Mouse (Mus musculus): ENCODE data around the gene Rhoc.
"Not testable (repeated sequence)": the region's sequence is repeated elsewhere in the genome, so short reads cannot be mapped to it uniquely, and the experiment has no call there.

The Rhoc gene

DNA sequence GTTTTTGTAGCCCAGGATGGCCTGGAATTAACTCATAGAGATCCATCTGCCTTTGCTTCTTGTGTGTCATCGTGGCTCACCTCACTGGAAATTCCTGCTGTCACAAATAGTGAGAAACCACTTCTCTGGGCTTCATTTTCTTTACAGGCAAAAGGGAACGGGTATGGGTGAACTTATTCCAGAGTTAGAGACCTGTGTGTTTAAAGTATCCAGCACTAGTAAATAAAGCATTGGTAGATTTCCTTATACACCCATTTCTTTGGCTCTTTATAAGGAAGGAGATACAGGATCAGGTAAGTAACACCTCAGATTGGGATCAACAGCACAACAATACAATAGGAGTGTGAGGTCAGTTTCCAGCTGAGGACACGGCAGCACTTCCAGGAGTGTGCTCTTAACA lies at the start of gene Rhoc:
TSS of gene Rhoc (plus strand) at position 301 of the 400 bp plus-strand sequence.
- no peak for DNase-seq

DNA sequence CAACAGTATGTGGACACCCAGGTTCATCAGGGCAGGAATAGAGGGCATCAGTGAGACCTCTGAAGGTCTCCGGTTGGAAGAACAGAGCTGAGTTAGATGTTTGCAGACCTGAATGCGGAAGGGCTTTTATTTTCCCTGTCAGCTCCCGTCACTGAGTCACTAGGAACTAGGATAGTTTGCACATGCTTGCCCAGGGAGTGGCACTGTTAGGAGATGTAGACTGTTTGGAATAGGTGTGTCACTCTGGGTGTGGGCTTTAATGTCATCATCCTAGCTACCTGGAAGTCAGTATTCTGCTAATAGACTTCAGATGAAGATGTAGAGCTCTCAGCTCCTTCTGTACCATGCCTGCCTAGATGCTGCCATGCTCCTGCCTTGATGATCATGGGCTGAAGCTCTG lies 46.2 kb upstream of the Rhoc start:
- no peak for DNase-seq

DNA sequence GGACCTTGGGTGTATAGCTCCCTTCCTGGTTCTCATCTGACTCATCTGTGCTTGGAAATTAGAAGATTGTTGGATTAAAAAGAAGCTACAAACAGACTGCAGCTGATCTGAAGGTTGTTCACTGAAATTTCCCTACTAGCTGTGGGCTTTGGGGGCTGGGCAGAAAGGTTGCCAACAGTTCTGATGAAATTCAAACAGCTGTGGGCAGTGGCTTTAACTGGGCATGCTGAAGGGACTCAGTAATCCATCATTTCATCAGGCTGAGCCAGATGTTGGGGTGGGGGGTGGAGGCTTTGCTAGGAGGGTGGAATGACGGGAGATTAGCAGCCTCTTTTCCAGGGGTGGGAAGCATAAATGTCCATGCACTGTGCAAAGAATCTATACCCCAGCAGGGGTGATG lies 45.0 kb upstream of the Rhoc start:
- no peak for DNase-seq

DNA sequence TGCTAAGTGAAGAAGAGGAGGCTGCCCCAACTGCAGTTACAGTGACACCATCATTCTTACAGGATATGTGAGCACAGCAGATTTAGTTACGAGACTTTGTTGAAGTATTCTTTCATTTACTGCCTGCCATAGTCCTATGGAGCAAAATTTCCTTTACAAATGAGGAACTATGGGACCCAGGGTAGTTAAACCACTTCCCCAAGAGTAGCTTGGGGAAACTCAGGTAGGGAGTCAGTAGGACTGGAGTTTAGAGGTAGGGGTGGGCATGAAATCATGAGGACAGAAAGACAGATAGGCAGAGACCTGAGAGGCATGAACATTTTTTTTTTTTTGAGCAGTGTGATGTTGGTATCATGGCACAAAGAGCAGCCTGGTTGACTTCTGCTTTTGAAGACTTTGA lies 44.3 kb upstream of the Rhoc start:
- no peak for DNase-seq

DNA sequence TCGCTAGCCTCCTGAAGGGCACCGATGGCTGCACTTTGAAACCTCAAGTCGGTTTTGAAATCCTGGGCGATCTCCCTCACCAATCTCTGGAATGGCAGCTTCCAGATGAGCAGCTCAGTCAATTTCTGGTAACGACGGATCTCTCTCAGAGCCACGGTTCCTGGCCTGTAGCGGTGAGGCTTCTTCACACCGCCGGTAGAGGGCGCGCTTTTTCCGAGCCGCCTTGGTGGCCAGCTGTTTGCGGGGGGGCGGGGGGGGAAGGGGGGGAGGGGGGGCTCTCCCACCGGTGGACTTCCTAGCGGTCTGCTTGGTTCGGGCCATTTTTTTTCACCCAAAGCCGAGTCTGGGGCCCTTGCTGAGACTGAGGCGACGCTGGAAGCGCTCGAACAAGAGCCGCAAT lies 35.3 kb upstream of the Rhoc start:
- not testable (repeated sequence) for DNase-seq

DNA sequence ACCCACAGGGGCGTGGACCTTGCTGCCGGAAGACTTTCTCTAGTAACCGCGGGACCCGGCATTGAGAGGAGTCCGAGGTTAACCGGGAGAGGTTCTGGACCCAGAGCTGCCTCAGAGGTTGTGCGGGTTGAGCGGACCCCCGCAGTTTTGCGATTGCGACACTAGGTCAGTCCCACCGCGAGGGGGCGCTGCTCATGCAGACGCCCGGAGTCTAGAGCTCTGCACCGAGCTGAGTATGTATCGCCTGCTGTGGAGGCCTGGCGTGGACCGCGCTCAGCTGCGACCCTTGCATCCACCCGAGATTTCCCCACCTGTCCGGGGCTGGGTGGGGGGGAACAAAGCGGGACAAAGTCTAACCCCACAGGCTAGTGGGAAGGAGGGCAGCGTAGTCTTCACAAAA lies 29.8 kb upstream of the Rhoc start:
- DNase-seq: peak; percentile 58

DNA sequence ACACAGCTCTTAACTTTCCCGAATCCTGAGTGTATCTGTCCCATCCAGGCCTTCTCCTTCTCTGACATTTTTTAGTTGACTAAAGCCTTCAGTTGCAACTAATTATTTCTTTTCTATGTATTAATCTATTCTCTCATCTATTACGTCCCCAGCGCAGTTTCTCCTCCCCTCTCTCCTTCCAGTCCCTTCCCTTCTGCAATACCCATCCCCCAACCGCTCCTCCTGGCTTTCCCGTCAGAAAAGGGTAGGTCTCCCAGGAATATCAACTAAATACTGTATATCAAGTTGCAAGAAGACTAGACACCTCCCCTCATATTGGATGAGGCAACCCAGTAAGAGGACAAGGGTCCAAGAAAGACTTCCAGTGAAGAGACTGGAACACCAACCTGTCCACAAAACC lies 29.3 kb upstream of the Rhoc start:
- DNase-seq: no peak

DNA sequence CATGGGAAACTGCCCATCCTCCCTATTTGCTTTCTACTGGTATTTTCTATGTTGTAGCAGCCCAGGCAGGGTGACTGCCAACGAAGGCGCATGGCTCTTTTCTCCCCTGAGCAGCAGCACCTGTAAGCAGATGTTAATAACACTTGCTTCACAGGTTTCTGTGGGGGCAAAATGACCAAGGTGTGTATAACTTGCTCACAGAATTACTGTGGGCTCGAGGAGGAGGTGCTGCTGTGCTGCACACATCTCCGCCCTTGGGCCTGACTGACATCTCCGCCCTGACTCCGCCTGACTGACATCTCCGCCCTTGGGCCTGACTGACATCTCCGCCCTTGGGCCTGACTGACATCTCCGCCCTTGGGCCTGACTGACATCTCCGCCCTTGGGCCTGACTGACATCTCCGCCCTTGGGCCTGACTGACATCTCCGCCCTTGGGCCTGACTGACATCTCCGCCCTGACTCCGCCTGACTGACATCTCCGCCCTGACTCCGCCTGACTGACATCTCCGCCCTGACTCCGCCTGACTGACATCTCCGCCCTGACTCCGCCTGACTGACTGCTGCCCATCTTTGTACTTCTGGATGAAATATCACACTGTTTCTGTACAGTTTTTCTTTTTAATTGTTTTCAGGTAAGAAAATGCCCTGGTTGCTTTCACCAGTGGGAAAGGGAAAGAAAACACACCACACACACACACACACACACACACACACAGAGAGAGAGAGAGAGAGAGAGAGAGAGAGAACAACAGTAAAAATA lies 25.9 kb upstream of the Rhoc start:
- DNase-seq: not testable (repeated sequence)

DNA sequence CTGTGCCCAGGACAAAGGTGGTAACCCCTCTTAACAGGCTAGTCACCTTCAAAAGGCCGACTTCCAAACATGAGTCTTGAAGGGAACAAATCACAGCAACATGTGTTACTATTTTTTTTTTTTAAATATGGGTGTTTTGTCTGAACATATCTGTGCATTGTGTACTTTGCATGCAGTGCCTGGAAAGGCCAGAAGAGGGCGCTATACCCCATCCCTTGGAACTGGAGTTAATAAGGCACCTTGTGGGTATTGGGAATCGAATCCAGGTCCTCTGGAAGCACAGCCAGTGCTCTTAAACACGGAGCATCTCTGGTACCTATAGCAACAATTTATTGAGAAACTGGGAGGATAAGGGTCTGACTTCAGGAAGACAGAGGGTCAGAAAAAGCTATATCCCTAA lies 23.2 kb upstream of the Rhoc start:
- no peak for DNase-seq

DNA sequence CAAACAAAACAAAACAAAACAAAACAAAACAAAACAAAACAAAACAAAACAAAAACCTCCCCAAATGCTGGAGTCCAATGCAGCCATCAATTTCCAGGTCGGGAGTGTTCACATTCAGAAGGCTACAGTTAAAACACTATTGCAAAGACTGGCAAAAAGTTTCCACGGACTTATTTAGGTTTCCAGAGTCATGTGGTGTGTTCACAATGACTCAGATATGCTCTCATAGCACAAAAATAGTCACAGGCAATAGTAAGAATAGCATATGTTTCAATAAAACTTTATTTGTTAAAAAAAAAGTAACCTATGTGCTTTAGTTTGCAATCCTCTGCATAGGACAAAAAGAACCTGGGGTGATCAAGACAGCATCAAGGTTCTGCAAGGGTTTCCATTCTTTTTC lies 21.0 kb upstream of the Rhoc start:
- DNase-seq: no peak

DNA sequence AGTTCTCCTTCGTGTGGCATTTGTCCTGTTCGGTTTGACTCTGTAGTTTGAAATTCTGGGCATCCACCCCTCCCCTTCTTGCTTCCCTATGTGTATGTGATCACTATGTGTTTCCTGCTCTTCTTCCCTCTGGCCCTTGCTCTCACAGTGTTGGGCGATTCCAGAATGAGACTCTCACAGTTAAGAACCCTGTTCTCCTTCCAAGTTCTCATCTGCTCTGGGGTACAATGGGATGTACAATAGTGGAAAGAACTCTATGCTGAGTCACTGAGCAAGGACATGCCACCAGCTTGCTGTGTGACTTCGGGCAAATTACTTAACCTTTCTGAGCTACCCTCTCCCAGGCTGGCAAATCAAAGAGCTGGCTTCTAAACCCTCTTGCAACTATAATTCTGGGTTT lies 20.5 kb upstream of the Rhoc start:
- DNase-seq: no peak

DNA sequence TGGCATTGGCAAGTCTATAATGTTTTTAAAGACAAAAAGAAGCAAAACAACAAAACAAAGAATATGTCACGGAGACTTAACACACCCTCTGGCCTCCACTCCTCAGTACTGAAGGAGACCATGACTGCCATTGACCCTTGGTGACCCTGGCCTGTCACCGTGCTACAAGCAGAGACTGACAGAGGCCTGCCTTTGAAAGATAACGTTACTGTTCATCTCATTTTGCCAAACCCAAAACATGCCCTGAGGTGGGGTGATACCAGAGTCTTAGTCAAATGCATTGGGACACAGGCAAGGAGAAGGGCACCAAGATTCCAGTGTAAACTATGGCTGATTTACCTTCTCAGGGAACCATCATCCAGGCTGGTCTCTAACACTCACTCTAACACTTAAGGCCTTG lies 19.0 kb upstream of the Rhoc start:
- no peak for DNase-seq

DNA sequence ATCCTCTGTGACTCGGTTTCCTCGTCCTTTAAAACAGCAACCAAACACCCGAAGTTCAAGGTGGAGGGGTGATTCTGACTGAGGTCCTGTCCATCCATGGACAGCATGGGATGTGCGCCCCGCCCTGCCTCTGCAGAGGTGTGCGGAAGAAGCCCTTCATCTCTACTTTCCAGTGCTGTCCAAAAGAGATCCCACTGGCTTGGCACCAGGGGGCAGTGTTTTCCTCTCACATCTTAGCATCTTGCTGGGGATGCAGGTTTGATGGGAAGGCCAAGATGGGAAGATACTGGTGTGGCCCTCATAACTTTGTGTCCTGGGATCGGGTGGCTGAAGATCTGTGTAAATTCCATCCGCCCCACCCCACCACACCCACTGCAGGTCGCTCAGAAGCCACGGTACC lies 18.1 kb upstream of the Rhoc start:
- peak; percentile 45 for DNase-seq

DNA sequence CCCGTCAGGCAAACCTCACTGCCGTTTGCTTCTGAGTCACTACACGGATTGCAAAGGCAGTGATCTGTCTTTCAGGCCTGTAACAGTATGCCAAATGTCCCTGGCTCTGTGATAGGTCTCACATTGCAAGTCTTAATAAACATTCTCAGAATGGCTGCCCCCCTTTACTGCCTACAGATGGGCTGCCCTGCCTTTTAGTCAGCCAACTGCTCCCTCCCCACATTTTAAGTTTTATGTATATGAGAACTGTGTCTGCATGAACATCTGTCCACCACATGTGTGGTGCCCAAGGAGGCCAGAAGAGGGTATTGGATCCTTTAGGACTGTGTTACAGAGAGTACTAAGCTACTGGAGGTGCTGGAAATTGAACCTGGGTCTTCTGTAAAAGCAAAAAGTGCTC lies 17.3 kb upstream of the Rhoc start:
- DNase-seq: no peak

DNA sequence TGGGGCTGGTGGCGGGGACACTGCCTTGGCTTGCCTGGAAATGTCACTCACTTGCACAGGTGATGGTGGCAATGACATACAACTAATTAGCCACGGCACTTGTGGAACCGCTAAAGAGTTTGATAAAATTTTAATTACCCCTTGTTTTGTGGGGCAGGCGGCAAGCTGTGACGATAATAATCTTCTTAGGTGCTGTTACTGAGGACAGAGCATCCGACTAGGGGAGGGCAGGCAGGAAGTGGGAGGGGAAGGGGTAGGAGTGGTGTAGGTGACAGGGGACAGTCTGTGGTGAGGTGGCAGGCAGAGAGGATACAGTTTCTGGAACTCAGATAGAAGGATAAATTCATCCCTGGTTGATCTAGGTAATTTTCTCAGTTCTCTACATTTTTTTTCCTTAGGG lies 16.7 kb upstream of the Rhoc start:
- no peak for DNase-seq

DNA sequence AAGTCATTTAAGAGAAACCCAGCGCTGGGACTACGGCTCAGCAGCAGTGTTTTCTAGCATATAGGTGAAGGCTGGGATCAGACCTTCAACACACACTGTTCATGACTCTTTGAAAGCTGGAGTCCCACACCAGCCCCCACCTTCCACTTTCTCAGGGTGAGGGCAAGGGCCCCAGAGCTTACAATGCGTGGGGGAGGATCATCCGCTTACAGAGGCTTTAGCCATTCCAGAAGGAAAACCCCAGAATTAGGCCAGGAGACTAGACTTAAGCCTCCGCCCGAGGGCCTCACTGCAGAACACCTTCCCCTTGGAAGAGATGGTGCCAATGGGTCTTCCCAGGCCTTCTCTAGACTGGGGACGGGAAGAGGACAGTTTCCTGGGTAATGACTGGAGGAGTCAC lies 14.9 kb upstream of the Rhoc start:
- DNase-seq: no peak

DNA sequence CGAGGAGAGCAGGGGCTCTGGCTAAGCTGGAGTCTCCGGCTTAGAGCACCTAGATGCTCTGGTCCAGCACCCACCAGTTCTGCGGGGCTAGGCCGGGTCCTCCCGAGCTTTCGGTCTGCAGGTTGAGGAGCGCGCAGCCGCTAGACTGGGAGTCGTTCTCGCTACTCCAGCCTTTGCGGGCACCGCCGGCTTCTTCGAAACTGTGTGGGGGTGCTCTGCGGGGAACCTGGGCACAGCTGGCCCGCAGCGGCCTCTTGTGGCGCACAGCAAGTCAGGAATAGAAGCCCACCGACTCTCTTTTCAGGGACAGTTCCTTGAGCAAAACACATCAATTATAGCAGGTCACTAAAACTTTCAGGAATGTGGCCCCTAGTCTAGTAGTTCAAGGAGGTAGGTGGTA lies 10.8 kb upstream of the Rhoc start:
- DNase-seq: no peak

DNA sequence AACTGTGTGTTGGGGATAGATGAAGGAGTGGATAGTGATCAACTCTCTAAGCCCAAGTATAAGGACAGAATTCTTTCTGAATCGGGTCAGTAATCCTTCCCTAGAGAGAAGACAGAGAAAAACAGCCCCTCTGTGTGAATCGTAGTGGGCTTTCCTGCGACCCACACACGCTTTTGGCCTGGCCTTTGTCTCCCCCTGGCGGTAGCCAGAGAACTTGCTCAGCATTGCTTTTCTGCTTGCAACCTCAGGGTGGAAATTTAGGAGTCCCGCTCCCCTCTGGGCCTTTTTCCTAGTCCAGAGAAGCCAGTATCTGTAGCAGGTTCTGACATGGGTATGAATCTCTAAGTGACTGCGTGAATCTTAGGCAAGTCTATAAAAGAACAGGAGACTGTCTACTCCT lies 8.2 kb upstream of the Rhoc start:
- DNase-seq: no peak

DNA sequence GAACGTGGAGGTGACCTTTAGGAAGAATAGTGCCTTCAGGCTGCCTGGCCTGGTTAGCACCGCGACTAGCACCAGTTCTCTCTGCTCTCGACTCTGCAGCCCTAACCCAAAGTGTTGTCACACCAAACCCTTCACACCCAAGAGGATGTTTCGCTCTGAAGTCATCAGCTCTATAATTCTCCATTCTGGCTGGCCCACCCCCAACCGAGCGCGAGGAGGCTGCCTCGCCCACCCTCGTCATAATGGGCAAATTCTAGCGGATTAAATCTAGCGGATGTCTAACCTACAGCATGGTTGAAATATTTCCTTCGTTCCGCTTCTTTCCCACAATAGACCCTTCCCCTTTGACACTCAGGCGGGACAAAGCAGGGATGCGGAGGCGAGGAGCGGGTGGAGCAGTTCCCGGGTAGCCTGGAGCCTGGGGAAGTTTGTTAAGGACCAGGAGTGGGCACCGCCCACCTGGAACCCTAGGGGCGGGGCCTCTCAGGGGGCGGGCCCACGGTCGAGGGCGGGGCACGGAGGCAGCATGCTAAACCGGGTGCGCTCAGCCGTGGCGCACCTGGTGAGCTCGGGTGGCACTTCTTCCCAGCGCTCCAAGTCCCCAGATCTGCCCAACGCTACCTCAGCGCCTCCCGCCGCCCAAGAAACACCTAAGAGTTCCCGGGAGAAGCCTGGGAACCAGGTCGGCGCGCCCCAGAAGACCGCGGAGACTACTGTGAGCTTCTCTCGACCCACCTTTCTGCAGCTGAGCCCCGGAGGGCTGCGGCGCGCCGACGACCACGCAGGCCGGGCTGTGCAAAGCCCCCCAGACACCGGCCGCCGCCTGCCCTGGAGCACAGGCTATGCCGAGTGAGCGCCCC lies 7.4 kb upstream of the Rhoc start, which contains the start of gene Ppm1j:
TSS of gene Ppm1j (plus strand) at position 496 of the 860 bp plus-strand sequence.
- peak; percentile 33 for DNase-seq

DNA sequence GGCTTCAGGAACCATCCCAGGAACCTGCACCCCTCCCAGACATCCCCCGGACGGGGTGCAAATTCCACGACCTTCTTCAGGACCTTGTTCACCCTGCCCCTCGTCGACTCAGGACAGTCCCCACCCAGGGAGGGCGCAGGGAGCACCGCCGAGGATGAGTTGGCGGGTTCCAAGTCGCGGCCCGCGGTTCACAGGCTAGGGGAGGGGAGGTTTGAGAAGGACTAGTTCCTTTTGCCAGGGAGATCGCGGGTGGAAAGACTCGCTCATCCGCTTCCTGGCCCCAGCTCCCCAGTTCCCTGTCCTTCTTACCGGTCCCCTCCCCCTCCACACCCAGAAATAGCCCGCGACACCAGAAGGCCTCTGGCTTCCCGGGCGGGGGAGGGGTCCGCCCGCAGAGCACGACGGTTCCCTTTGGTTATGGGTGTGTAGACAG lies 6.7 kb upstream of the Rhoc start, which contains the start of gene Fam19a3:
TSS of gene Fam19a3 (minus strand) at position 370 of the 433 bp plus-strand sequence.
- DNase-seq: no peak

DNA sequence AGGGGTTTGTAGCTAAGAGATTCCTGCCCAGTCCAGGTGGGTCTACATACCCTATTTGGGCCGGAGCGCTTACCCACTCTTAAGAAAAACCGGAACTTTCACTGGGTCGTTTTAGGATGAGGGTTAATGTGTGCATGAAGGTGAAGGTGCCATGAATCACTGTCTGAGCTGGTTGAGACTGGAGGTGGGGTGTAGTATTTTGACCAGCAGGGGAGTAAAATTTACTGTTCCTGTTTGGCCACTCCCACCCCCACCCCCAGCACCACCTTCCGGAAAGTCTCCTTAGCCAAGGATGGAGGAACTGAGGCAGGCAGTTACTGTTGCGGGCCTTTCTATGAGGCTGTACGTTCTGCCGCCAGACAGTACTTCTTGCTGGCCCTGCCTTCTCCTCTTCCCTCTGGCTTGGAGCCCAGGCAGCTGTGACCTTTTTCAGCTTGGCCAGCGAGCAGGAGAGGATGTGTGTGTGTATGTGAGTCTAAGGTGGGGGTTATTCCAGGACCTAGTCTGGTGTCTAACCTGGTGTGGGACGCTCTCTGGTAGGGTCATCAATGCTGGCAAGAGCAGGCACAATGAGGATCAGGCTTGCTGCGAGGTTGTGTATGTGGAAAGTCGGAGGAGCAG lies 6.0 kb upstream of the Rhoc start:
- DNase-seq: no peak

DNA sequence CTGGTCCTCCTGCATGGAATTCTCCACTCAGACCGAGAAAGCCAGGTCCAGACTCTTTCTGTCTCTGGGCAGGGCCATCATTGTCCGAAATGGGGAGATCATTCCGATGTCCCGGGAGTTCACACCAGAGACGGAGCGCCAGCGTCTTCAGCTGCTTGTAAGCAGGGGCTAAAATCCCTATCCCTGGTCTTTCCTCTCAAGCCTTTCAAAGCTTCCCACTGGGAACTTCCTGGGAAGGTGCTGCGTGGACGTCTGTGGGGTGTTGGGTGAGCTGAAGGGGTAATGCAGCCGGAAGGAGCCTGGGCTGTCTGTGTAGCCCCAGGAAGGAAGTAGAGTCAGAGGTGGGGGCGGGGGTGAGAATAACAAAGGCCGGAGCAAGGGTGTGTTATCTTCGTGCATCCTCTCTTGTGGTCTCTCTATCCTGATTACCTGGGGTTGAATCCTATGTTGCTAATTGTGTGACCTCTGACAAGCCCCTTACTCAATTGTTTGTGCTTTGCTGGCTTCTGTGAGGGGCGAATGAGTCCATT lies 4.1 kb upstream of the Rhoc start:
- no peak for DNase-seq

DNA sequence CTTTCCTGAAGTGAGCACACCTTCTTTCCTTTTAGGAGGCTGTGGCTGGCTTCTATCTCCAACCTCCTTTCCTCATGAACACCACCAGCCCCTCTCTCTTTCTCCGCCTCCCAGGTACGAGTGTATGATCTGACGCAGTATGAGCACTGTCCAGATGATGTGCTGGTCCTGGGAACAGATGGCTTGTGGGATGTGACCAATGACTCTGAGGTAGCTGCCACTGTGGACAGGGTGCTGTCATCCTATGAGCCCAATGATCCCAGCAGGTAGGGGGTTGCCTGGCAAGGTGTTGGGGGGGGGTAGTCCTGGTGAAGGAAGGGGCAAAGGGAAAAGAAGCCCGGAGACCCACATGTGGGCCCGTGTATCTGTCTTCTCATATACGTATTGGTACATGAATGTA lies 2.9 kb upstream of the Rhoc start:
- no peak for DNase-seq
